Mouse (Mus musculus) R1 (cell line): ENCODE results near the gene Stard9.

ENCODE experiments used
- DNase-seq: peaks from one replicate; pipeline ENCODE4 v3.0.0-alpha.2; 2018; ENCODE audit warnings: low read depth, low spot score

The Stard9 gene

DNA sequence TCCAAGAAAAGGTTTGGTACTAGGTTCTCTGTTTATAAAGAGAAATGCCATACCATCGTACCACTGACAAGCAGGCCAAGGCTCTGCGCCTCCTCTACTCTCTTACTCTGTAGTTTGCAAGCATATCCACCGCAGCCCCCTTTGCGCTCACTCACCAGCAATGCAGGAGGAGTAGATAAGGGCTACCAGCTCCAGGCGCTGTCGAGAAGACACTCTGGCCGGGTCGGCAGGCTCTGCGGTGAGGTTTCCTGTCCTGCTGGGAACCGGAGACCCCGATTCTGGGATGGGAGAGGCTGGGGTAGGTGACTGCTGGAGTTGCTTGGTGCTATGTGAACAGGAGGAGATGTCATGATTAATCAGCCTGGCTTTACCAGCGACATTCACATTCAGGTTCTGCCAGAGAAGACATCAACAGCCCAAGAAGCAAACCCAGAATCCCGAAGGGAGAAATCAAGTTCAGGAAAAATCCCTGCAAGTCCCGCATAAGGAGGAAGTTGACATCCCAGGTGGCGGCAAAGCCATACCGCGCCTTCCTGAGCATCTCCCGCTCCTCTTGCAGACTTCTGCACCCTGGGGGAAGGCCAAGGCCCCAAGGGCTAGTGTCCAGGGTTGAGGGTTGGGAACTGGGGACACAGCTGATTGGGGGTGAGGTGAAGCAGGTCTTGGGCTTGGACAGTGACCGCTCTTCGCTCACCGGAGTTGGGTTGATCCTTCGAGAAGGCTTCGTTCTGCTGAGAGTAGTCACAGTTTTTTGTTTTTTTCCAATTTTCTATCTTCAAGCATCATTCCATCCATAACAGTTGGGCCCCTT is 101.1 kb downstream of the Stard9 start:
- DNase-seq: peak; percentile 9

DNA sequence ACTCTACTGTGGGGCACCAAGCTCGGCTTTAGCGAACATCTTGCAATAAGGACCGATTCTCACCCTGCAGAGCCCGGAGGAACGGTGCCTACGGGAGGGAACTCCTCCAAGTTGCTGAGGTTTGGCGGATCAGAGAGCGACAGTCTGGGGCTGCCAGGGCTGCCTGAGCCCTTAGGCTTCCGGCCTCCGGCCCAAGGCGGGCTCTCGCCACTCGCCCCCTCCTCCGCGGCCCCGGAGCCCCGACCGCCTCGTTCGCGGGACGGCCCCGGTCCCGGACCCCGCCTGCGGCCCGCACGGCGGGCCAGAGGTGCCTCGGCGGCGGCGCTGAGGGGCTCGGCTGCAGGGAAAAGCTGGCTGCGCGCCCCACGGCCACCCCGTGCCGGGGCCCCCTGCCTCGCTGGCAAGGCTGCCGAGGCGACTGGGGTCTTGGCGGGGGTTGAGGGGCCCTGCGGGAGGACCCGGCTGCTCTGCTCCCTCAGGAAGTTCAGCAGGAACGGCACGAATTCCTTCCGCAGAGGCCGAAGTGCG is 101.8 kb downstream of the Stard9 start:
- peak; percentile 29 for DNase-seq

DNA sequence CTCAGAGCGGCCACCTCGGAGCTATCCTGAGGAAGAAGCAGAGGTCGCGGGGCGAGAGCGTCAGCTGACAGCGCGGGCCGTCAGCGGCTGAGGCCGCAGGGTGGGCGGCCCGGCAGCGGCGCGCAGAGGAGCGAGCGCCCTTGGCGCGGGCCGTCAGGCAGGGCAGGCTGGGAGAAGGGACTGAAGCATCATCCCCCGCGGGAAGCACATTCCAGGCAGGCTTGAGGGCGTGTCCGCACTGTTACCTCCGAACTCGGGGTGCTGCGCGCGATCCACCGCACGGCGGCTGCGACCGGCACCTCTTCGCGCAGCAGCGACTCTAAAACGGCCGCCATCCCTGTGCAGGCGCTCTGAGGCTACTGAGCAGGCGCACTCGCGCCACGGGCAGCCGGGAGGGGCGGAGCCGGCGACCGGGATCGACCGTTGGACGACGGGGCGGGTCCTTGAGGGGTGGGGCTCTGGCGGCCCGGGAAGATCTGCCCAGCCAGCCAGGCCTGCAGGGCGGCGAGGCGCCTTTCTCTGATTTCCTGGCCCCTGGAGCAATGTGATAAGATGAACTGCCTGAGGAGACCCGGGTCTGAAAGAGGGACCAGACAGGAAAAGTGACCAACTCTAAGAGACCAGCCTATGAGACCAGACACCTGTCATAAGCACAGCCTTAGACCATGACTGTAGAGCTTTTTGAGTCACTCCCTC is 102.4 kb downstream of the Stard9 start:
- DNase-seq: peak; percentile 95

DNA sequence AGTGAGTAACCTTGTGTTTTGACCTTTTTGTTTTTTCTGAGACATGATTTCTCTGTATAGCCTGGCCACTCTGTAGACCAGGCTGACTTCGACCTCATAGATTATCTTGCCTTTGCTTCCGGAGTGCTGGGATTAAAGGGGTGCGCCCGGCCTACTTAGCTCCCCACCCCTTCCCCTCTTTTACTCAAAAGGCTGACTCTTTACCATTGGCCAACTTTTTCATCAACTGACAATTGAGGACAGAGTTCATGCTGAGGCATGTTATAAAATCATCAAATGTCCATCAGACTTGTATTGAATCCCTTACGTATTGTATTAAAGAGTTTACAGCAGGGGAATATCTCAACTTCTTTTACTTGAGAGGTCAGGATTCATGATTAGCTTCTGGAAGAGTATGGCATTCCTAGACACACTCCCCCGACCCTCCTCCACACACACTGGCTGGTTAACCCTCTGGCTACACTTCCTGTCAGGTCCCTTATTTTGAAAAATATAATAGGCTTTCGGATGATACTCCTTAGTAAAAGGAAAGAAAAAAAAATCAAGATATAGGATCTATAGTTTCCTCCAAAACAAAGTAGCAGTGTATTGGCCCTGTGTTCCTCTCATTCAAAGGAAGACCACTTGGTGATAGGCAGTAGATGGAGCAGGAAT is 103.1 kb downstream of the Stard9 start:
- DNase-seq: peak; percentile 48

DNA sequence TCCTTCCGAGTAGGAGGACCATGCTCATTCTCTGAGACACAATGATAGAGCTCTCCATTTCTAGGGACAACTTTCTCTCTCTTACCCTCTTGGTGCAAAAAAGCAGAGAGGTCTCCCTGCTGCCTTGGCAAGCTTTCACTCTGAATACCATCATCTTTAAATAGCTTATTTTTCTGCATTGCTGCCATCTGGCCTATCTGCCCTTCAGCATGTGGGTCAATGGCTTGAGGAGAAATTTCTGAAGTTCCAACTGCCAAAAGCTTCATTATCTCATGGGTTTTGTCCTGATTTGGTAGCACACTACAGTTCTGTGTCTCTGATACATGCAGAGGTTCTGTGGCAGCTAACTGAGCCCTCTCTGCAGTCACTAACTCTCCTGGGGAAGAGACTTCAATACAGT is 116.6 kb downstream of the Stard9 start:
- DNase-seq: no peak

DNA sequence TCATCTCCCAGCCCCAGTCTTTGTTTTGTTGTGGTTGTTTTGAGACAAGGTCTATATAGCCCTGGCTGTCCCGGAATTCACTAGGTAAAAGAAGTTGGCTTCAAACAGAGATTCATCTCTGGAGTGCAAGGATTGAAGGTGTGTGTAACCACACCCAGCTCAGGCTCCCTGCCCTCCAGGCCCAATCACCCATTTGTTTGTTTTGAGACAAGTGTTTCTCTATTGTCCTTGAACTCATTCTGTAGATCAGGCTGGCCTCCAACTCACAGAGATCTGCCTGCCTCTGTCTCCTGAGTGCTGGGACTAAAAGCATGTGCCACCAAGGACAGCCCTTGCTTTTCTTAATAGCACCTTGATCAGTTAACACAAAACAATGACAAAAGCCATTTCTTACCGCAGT is 119.1 kb downstream of the Stard9 start:
- DNase-seq: peak; percentile 22

DNA sequence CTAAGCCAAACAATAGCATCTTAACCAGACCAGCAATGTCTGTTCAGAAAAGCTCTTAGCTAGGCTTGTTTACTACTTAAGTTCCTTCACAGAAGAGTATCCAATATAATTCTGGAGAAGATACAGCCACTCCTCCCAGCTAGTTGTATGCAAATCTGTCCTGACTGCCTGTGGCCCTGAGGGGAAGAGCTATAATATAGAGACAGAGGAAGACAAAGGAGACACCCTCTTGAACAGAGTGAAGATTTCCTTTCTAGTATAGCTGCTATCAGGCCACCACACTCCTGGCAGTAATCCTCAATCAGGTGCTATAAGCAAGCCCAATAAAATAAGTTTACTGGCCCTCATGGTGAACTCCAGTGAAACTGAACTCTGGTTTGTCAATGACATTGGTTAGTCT is 133.0 kb downstream of the Stard9 start:
- DNase-seq: peak; percentile 30

DNA sequence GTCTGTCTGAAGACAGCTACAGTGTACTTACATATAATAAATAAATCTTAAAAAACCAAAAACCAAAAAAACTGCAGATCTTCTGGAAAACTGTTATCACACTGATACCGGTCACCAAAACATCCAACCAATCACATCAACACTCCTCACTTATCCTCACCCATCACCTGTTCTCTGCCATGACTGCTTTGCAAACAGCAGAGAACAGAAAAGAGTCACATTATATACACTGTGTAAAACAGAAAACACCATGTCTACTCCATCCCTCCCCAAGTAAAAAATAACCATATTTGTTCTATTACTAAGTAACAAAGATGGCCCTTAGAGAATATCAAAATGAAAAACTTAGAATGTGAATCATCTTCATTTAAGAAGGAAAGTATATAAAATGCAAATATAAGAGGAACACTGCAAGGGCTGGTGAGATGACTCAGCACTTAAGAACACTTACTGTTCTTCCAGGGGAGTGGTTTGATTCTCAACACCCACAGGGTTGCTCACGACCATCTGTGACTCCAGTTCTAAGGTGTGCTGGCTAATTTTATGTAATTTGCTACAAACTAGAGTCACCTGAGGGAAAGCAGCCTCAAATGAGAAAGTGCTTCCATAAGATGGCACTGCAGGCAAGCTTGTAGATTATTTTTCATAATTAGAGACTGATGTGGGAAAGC is 141.5 kb downstream of the Stard9 start:
- DNase-seq: no peak
